Mouse (Mus musculus): ENCODE results near the gene Cenpl. TPM values are rescaled to one million over a fixed set of nuclear protein-coding genes. Genes with fewer than 3 reads are reported as not detected.

Cenpl gene
- 10.2 and 11.4 TPM in 2 replicates for polyA plus RNA-seq (2012; rRNA removed)

GRCm38 (mm10) chr1:161070352-161071271 is at the start of gene Cenpl, which contains the start of gene Dars2:
Cenpl (plus strand) TSS chr1:161070713.
Dars2 (minus strand) TSS chr1:161070658.

DNA sequence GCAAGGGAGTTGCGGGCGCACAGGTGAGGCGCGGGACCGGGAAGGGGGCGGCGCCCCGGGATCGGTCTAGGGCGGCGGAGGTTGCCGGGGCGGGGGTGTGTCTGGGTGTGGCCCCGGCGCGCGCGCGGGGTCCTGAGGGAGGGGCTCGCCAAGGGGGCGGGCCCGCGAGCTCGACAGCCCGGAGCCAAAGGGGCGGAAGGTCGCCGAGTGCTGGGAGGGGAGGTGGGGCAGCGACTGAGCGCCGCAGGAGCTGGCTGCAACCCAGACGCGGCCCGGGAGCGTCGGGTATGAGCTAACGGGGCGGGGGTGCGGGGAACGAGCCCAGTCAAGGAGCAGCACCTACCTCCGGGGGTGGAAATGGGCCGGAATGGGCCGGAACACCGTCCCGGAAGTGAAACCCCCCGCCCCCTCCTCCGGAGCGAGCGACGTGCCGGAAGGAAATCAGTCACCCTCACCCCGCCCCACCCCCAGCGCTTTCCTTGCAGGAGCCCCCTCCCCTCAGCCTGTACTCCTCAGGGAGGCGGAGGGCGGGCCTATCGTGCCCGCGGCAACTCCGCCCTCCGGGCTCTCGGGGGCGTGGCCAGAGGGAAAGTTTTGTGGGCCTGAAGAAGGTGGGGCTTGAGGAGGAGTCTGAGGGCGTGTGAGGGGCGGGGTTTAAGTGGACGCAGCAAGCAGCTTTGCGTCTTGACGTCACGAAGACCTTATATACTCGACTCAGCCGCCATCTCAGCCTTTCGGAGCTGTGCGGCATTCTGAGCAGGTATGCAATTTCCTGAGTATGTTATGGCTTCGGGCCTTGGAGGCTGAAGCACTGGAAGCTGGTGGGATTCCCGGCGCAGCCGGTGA is 35.9 kb upstream of the Cenpl start, which contains the start of gene Zbtb37:
Zbtb37 (minus strand) TSS at position 415 of the 846 bp plus-strand sequence.

DNA sequence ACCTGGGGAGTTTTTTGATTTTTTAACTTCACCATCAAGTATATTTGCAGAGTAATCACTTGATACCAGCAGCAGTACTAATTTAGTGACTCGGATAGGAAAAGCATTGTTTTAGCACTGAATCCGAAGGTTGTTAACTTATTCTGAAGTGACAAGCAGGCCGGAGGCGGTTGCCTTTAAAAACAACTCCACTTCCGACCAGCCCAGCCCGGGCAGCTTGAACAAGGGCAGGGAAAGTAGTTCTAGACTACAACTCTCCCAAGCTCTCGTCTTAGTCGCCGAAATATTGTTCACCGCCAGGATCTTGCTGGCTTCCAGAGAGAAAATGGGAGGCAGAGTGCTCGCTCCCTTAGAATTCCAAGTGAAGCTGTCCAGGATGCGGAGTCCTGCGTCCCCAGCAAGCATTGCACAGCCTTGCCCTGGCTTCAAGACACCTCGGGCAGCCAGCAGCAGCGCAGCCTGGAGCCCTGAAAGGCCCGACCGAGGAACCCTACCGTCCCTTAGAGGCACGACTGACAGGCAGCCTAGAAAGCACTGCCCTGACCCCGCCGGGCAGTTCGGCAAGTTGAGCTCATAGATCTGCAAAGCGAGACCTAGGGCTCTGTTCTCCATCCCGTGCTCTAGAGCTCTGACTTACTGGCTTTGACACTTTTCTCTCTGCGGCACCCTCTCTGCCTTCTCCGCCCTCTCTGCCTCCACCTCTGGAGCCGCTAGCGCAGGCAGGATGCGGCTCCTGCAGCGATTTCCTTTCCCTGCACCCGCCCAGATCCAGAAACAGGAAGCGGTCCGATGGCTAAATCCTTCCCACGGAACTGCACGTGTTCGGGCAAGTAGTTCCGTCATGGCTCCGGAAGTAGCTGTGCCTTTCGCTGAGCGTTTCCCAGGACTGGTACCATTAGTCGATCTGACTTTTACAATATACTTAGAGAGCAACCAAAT is 60.5 kb downstream of the Cenpl start, which contains the start of gene Klhl20:
Klhl20 (minus strand) TSS at position 786 of the 939 bp plus-strand sequence.

Other genes with a start within 250 kb of the Cenpl start
- gene Rc3h1, start 164.3 kb upstream of the Cenpl start, polyA plus RNA-seq (2012; rRNA removed) = 8.6 and 9.7 TPM in 2 replicates
- 0.36 and 0.56 TPM in 2 replicates for gene Serpinc1, start 92.1 kb upstream of the Cenpl start, polyA plus RNA-seq (2012; rRNA removed)
- gene Zbtb37, start 35.9 kb upstream of the Cenpl start, polyA plus RNA-seq (2012; rRNA removed) = 7.6 and 7.8 TPM in 2 replicates
- 20.3 and 23.8 TPM in 2 replicates for gene Dars2, start 55 bp upstream of the Cenpl start, polyA plus RNA-seq (2012; rRNA removed)
- gene Klhl20, start 60.8 kb downstream of the Cenpl start, polyA plus RNA-seq (2012; rRNA removed) = 21.5 TPM in 2 replicates
- gene Ankrd45, start 72.0 kb downstream of the Cenpl start, polyA plus RNA-seq (2012; rRNA removed) = 10.2 and 11.3 TPM in 2 replicates
- gene Tex50, start 88.6 kb downstream of the Cenpl start, polyA plus RNA-seq (2012; rRNA removed) = not detected in 2 replicates
- gene Prdx6, start 180.5 kb downstream of the Cenpl start, polyA plus RNA-seq (2012; rRNA removed) = 82.7 and 102 TPM in 2 replicates